Mouse (Mus musculus): ENCODE results near the gene Tssk1. TPM values are rescaled to one million over a fixed set of nuclear protein-coding genes. Genes with fewer than 3 reads are reported as not detected.

Tssk1 gene
- total and polyA plus RNA-seq, 2 experiments from 2014 or later = 0.04 TPM; not detected in 1

GRCm38 (mm10) chr16:17920586-17920985, 26.6 kb downstream of the Tssk1 start:
- H3K4me2 ChIP-seq (ENCODE audit: low read depth, low read length) = peak overlapping the region; percentile 98; the same call in 1 of the 2 replicates
- H3K4me1 ChIP-seq (ENCODE audit: insufficient read depth, low read length) = peaks cover 7% of the 10 kb centered on the region; the same call in 1 of the 2 replicates
- H3K27ac ChIP-seq = 0 out of 2 replicates have a peak overlapping the region, but pooled peaks have one; percentile 90
- no peak for ATAC-seq
- DNase-seq (ENCODE audit: low spot score) = no peak
- WGBS = 14% methylated on average over 20 of the region's 20 CpGs
- H3K27me3 ChIP-seq (ENCODE audit: insufficient read depth, low read length) = peaks cover 13% of the 10 kb centered on the region
- no peak for TF ChIP-seq CTCF (IDR thresholded peaks at IDR 0.05; ENCODE audit: low read depth)
- peaks cover 9% of the 10 kb centered on the region; the same call in 1 of the 2 replicates for H3K36me3 ChIP-seq (ENCODE audit: insufficient read depth, low read length)
- no peaks in the 10 kb centered on the region for H3K9me3 ChIP-seq (ENCODE audit: low read length)
- H3K9ac ChIP-seq (replicated peaks; ENCODE audit: low read length) = peak overlapping the region; percentile 21; the same call in 1 of the 2 replicates
- no peak overlapping the region for H3K4me3 ChIP-seq (ENCODE audit: low read length)

GRCm38 (mm10) chr16:17921325-17922162, 27.5 kb downstream of the Tssk1 start:
- peak overlapping the region; percentile 72 for H3K9ac ChIP-seq (replicated peaks; ENCODE audit: low read length)
- peaks cover 3% of the 10 kb centered on the region for H3K27me3 ChIP-seq (ENCODE audit: insufficient read depth, low read length)
- H3K36me3 ChIP-seq (ENCODE audit: insufficient read depth, low read length) = peaks cover 15% of the 10 kb centered on the region; the same call in 1 of the 2 replicates
- H3K4me2 ChIP-seq (ENCODE audit: low read depth, low read length) = peak overlapping the region; percentile 98
- TF ChIP-seq CTCF (IDR thresholded peaks at IDR 0.05; ENCODE audit: low read depth) = peak; percentile 77
- 2% methylated on average over 46 of the region's 47 CpGs for WGBS
- peak overlapping the region; percentile 58 for H3K4me3 ChIP-seq (ENCODE audit: low read length)
- no peaks in the 10 kb centered on the region for H3K9me3 ChIP-seq (ENCODE audit: low read length)
- H3K4me1 ChIP-seq (ENCODE audit: insufficient read depth, low read length) = peaks cover 12% of the 10 kb centered on the region
- ATAC-seq = peak; percentile 97
- peak overlapping the region; percentile 90 for H3K27ac ChIP-seq
- peak; percentile 100 for DNase-seq (ENCODE audit: low spot score)

- no peak for TF ChIP-seq CTCF (IDR thresholded peaks at IDR 0.05; ENCODE audit: low read depth)
- Histone ChIP-seq H3K4me2 (ENCODE audit: low read depth, low read length) (peak overlapping the region; percentile 98), H3K9me3 (ENCODE audit: low read length) (no peaks in the 10 kb centered on the region), H3K27ac (peak overlapping the region; percentile 90), H3K4me3 (ENCODE audit: low read length) (peak overlapping the region; percentile 58), H3K4me1 (ENCODE audit: insufficient read depth, low read length) (peaks cover 18% of the 10 kb centered on the region), H3K27me3 (ENCODE audit: insufficient read depth, low read length) (no peaks in the 10 kb centered on the region), H3K36me3 (ENCODE audit: insufficient read depth, low read length) (peaks cover 15% of the 10 kb centered on the region; the same call in 1 of the 2 replicates), H3K9ac (replicated peaks; ENCODE audit: low read length) (peak overlapping the region; percentile 72)
- ATAC-seq (peak; percentile 24), DNase-seq (ENCODE audit: low spot score) (peak; percentile 41)
- 1% methylated on average over 14 of the region's 14 CpGs for WGBS
These were observed 28.1 kb downstream of the Tssk1 start for GRCm38 (mm10) chr16:17922163-17922538.

GRCm38 (mm10) chr16:17927351-17928082, 33.5 kb downstream of the Tssk1 start:
- DNase-seq (ENCODE audit: low spot score) = peak; percentile 56
- peaks cover 15% of the 10 kb centered on the region; the same call in 1 of the 2 replicates for H3K36me3 ChIP-seq (ENCODE audit: insufficient read depth, low read length)

GRCm38 (mm10) chr16:17928087-17928580, 34.1 kb downstream of the Tssk1 start, which contains the start of gene Slc25a1:
Gene Slc25a1, minus strand, starts transcription at chr16:17928219.
- Histone ChIP-seq H3K27me3 (ENCODE audit: insufficient read depth, low read length) (no peaks in the 10 kb centered on the region), H3K4me1 (ENCODE audit: insufficient read depth, low read length) (peaks cover 11% of the 10 kb centered on the region), H3K4me3 (ENCODE audit: low read length) (peak within 1 kb of the TSS; percentile 85), H3K9me3 (ENCODE audit: low read length) (no peaks in the 10 kb centered on the region), H3K4me2 (ENCODE audit: low read depth, low read length) (peak within 1 kb of the TSS; percentile 80), H3K27ac (peak within 1 kb of the TSS; percentile 84), H3K9ac (replicated peaks; ENCODE audit: low read length) (peak within 1 kb of the TSS; percentile 81), H3K36me3 (ENCODE audit: insufficient read depth, low read length) (peaks cover 15% of the 10 kb centered on the region; the same call in 1 of the 2 replicates)
- no peak for TF ChIP-seq CTCF (IDR thresholded peaks at IDR 0.05; ENCODE audit: low read depth)
- peak; percentile 83 for DNase-seq (ENCODE audit: low spot score)
- under 1% methylated on average over 47 of the region's 47 CpGs for WGBS
- peak; percentile 74 for ATAC-seq

More at GRCm38 (mm10) chr16:17927351-17928082, 33.5 kb downstream of the Tssk1 start:
- H3K9ac ChIP-seq (replicated peaks; ENCODE audit: low read length) = peak overlapping the region; percentile 81
- H3K4me1 ChIP-seq (ENCODE audit: insufficient read depth, low read length) = peaks cover 14% of the 10 kb centered on the region
- under 1% methylated on average over 71 of the region's 72 CpGs for WGBS
- no peaks in the 10 kb centered on the region for H3K27me3 ChIP-seq (ENCODE audit: insufficient read depth, low read length)
- H3K9me3 ChIP-seq (ENCODE audit: low read length) = no peaks in the 10 kb centered on the region
- H3K4me3 ChIP-seq (ENCODE audit: low read length) = peak overlapping the region; percentile 85
- TF ChIP-seq CTCF (IDR thresholded peaks at IDR 0.05; ENCODE audit: low read depth) = no peak
- peak overlapping the region; percentile 84 for H3K27ac ChIP-seq
- H3K4me2 ChIP-seq (ENCODE audit: low read depth, low read length) = peak overlapping the region; percentile 80
- ATAC-seq = peak; percentile 38

GRCm38 (mm10) chr16:17928627-17929104, 34.6 kb downstream of the Tssk1 start:
- peak; percentile 70 for ATAC-seq
- Histone ChIP-seq H3K9ac (replicated peaks; ENCODE audit: low read length) (peak overlapping the region; percentile 81), H3K27me3 (ENCODE audit: insufficient read depth, low read length) (no peaks in the 10 kb centered on the region), H3K27ac (peak overlapping the region; percentile 84), H3K4me3 (ENCODE audit: low read length) (peak overlapping the region; percentile 85), H3K9me3 (ENCODE audit: low read length) (no peaks in the 10 kb centered on the region), H3K36me3 (ENCODE audit: insufficient read depth, low read length) (peaks cover 15% of the 10 kb centered on the region; the same call in 1 of the 2 replicates), H3K4me1 (ENCODE audit: insufficient read depth, low read length) (peaks cover 11% of the 10 kb centered on the region), H3K4me2 (ENCODE audit: low read depth, low read length) (peak overlapping the region; percentile 80)
- WGBS = 1% methylated on average over 9 of the region's 9 CpGs
- peak; percentile 77 for TF ChIP-seq CTCF (IDR thresholded peaks at IDR 0.05; ENCODE audit: low read depth)
- peak; percentile 88 for DNase-seq (ENCODE audit: low spot score)

All from hindbrain, postnatal 0 days (tissue).